Mouse (Mus musculus) monocyte, adult 2 months (primary cell): ENCODE measurements around the gene Pck2.
A peak's percentile ranks its signal among the peaks of the same experiment; 100 is the strongest.

Experiments used
- DNase-seq, 2 experiments: peaks; one replicate each; pipeline ENCODE4 v3.0.0; 2022; ENCODE audit warnings: low spot score in 2 of 2, low read depth in 1 of 2

Pck2 gene

DNA sequence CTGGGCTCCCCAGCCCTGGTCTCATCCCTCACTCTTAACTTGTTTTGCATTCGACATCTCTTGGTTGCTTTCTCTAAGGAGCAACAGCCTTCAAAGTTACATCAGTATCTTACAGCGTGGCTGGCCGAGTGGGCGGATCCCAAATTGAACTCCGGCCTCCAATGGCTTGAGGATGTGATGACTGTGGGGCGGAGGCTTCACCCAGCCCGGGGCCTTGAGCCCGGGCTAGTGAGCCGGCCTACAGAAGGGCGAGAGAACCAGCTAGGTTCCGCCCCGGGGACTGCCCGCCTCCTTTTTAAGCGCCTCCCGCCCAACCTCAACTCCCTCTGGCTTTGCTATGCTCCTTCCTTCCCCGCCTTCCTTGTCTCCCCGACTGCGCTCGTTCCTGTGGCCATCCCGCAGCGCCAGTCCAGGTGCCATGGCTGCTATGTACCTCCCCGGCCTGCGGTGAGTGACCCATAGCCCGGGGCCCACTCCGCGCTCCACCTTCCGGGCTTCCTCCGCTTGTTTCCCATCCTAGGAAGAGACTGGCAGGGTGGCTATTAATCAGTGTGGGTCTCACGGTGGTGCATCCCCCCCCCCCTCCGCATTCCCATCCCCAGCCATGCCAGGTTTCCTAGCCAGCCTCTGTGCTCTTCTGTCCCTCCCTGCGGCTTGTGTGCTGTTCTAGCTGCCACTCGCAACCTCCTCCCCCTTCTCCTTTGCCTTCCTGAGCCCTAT is at the start of gene Pck2:
Gene Pck2 (plus strand): TSS at position 200 of the 720 bp plus-strand sequence.
- peak; percentile 77 to 81 for DNase-seq

DNA sequence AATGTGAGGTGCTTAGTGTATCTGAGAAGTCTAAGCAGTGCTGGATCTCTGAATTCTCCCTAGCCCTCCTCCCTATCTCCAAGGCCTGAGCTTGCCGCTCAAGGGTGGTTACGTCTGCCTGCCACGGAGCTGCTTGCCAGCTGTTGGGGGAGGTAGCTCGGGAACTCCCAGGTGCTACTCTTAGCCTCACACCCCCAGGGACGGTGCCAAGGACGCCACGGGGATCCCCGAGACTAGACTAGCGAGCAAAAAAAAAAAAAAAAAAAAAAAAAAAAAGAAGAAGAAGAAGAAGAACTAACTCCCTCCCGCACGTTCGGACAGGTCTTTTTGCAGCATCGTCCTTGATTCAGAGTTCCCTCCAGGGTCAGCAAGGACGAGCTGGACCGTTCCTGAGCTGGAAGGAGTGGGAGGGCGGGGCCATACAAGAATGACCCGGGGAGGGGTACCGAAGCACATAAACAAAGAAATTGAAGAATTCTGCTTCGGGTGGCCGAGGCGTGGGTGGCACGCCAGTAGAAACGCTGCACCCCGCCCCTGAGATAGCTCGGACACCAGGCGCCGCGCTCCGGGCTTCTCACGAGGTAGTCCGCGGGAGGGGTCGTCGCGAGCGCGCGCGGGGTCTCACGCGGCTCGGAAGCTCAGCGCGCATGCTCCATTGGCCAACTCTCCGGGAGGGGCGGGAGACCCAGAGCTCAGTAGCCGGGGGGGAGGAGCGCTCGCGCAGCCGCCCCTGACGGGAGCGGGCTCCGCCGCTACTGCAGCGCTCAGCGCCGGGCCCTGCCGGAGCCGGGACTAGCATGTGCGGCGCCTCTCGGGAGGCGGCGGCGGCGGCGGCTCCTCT is 49.5 kb upstream of the Pck2 start, which contains the start of gene Carmil3:
Gene Carmil3 (plus strand): TSS at position 291 of the 841 bp plus-strand sequence.
- DNase-seq: no peak

DNA sequence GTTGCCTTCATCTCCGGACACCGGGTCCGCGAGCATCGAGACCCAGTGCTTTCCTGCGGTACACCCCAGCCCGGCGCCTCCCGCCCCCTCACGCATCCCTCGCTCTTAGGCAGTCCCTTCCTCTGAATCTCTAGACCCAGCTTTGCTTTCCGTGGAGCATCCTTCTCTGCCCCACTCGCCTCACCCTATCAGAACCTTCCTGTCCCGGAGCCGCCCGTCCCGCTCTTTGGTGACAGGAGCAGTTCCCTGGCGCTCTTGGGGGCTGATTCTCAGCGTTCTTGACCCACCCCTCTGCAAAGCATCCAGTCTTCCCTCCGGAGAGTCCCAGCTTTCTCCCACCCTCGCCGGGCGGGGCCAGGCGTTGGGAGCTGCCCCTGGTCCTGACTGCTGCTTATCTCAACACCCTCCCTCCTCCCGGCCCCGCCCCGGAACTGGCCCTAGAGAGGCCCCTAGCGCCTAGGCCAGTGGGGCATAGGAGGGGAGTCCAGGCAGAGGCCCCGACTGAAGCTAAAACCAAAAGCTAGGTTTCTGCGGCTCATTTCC is 48.7 kb upstream of the Pck2 start:
- DNase-seq: no peak

DNA sequence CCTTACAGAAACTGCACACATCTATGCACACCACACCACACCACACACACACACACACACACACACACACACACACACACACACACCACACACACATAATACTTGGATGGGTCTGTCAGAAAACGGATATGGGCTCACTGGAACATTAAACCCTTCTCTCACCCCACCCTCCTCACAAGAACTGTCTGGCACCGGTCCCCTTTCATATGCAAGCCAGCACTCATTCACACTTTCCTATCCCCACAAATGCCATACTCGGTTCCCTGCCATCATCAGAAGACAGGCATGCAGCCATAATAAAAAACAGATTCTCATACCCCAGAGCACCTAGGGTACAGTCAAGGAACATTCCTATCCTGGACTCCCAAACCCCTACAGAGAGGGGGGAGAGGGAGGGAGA is 48.0 kb upstream of the Pck2 start:
- DNase-seq: no peak

DNA sequence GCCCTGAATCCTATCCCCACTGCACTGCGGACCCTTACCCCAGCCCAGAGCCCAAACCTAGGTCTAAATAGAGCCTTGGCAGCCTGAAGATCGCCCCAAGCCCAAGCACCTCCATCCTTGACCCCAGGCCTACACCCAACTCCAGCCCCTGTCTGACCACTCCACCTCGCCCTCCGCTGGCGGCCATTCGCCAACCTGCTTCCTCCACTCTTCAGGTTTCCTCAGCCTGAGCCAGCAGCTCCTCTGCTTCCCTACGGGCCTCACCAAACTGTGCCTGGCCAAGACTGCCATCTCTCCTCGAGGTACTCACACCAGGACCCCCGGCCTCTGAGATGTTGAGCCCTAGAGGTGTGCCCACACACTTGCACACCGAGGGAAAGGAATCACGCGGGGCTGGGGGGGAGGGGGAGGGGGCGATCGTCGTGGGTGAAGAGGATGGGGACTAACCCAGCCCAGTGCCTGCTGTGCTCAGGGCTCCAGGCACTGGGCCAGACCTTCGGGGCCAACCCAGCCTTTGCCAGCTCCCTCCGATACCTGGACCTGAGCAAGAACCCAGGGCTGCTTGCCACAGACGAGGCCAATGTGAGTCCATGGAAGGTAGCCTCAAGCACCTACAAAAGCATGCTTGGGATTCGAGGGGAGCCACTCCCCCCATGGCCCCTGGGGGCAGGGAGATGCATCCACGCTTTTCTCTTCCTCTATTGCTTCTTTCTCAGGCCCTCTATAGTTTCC is 44.4 kb upstream of the Pck2 start:
- no peak for DNase-seq

DNA sequence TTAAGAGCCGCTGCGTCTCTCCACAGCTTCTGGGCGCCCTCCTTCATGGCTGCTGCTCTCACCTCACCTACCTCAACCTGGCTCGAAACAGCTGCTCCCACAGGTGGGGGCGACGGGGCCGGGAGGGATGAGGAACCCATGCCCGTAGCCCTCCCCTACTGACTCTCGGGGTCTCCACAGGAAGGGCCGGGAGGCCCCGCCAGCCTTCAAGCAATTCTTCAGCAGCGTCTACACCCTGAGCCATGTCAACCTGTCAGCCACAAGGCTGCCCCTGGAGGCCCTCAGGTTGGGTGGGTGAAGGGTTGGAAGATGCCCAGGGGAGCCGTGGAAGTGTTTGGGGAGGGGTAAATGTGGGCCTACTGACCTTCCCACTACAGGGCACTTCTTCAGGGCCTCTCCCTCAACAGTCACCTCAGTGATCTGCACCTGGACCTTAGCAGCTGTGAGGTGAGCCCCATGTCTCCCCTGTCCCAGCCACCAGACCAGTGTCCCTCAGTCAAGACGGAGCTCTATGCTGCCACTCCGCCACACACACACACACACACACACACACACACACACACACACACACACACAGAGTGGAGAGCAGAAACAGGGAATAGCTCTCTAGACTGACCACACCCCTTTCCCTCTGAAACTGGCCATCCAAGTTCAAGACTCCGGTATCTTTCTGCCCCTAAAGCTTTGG is 43.2 kb upstream of the Pck2 start:
- DNase-seq: no peak

DNA sequence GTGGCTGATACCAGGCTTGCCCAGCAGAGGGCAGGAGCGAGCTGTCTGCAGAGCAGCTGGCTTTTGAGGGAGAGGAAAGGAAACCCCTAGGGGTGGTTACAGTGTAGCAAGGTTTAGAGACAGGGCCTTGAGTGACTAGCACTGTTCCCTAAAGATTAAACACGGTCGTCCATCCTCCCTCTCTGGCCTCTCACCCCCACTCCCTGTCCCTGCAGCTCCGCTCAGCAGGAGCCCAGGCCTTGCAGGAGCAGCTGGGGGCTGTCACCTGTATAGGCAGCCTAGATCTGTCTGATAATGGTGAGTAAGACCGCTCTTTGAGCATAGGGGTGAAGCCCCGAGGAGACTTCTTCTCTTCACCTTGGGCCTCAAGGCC is 42.6 kb upstream of the Pck2 start:
- DNase-seq: peak; percentile 82 to 89

DNA sequence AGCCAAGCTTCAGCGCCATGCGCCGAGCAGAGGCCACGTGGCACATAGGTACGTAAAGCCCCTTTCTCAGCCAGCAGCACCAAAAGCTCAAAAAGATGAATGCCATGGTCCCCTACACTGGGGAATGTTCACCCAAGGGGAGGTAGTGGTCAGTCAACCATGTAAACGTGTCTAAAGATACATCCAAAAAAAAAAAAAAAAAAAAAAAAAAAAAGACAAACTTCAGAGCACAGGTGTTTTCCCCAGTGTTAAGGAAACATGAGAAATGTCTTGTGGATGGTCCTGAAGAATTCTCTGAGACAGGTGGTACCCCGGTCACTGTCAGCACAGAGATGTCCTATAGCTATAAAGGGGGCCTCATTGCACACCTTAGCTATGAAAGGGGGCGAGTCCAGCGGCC is 34.5 kb upstream of the Pck2 start:
- DNase-seq: no peak

DNA sequence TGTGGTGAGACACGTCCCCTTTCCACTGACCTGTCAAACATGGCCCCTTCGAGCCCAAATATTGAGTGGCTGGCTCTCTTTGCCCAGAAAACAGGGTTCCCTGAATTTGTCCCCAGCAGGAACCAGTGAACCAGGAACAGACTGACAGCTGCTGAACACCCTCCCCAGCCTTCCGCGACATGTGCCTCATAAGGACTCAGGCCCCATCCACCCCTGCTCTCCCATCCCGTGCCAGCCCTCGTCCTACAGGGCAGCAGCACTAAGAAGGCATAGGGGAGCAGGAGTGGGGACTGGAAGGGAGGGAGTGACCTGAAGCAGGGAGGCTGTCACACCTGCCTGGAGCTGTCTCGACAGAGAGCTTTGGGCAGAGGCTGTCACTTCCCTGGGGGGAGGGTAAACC is 32.3 kb upstream of the Pck2 start:
- DNase-seq: no peak

DNA sequence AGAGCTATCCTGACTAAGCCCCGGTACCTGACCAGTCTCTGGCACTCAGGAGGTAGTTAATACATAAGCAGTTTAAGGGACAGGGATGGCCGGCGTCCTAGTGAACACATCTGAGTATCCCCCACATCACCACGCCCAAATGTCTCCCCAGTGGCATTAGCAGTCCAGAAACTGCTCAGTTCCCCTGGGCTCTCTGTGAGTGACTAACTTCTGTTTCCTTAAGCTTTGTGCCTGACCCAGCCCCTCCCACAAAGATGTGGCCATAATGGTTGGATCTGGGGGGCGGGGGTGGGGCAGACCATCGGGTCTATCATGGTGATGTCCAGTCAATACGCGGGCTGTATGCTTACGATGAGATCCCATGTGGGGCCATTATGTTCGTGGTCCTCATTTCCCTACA is 30.5 kb upstream of the Pck2 start:
- no peak for DNase-seq

DNA sequence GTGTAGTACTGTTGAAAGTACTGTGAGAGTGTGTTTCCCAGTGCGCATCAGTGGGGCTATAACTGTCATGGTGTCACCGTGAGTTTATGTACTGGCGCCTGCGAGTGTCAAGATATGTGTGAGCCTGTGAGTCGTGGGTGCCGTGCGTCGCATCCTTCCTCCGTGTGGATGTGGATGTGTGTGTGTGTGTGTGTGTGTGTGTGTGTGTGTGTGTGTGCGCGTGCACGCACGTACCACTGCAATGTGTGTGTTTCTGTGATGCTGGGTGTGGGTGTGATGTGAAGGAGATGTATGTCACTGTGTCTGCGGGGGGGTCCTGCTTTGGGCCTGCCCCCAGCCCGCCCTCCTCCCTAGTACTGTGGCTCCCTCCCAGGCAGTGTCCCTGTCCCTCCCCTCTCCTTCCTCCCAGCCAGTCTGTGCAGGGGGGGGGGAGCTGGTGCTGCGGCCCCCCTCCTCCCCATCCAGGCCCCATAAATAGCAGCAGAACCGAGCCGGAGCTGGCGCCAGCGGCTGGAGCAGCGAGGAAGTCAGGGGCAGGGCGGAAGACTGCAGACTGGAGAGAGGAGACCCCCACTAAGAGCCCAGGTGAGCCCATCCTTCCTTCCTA is 29.8 kb upstream of the Pck2 start, which contains the start of gene Cpne6:
Gene Cpne6 (plus strand): TSS at position 321 of the 607 bp plus-strand sequence.
- DNase-seq: no peak

DNA sequence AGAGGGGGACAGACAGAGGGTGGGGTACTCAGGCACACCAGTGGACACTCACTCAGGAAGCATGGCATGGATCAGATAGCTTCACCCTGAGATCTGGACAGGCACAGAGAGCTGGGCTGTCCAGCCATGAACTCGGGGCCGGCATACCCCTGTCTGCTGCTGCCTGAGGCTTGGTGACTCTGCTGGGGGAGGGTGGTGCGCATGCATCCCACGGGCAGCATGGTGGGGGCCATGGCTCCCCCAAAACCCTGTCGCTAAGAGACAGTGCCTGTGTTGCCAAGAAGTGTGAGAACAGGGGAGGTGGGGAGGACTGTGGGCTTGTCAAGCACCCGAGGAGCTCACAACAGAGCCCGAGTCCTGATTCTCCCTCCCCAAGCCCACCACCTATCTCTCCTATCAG is 29.0 kb upstream of the Pck2 start:
- DNase-seq: no peak

DNA sequence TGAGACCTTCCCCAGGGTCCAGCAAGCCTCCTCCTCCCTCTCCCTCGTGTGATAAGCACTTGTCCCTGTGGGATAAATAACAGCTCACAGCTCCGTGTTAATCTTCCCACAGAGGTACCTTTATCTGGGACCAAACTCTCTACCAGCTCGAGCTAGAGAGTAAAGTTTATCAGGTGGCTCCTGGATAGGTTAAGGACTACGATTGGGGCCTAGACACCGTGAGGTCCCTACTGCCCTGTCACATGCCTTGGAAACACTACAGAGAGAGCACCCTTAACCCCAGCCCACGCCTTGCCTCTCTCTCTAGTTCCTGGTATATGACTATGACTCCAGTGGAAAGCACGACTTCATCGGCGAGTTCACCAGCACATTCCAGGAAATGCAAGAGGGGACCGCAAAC is 26.1 kb upstream of the Pck2 start:
- no peak for DNase-seq

DNA sequence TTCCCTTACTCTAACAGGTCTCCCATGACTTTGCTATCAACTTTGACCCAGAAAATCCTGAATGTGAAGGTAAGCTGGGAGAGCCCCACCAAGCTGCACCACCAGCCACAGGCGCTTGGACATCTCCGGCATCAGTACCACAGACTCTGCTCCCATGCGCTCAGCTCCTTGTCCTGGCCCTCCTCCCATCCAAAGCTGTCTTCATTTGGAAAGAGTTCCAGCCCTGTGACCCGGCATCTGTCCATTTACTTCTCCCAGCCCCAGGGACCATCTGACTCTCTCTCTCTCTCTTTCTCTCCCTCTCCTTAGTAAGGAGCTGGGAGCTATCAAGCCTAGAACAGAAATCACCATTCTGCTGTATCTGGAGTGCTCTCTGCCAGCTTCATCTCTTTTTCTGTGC is 24.2 kb upstream of the Pck2 start:
- no peak for DNase-seq

DNA sequence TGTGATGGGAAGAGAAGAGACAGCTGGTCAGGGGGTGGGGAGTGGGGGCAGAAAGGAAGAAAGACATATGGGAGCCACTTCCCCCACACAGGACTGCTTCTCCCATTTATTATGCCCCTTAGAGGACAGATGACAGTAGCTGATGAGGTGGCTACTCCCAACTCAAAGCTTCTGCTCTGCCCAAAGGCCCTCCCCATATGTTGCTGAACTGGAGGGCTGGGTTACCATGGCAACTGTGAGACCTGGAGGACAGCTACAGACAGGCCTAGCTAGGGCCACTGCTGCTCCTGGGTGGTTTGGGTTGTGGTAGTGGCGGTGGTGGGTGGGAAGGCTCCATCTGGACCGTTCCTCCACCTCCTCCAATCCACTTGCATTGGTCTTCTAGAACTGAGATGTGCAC is 21.2 kb upstream of the Pck2 start:
- no peak for DNase-seq

DNA sequence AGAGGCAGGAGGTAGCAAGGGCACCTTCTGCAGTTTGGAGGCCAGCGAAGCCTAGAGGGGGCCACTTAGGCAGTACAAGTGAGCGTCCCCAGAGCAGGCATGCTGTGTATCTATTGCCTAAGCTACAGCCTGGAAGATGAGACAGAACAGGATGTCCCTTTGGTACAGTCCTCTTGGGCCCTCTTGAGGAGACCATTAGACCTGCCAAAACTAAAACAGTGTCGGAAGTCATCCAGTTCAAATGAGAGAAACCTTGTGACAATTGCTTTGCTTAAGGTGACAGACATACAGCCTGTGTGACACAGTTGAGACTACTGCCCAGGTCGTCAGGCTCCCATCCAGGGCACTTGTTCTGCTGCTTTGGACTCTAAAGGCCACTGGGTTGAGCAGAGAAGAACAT is 20.5 kb upstream of the Pck2 start:
- DNase-seq: no peak

DNA sequence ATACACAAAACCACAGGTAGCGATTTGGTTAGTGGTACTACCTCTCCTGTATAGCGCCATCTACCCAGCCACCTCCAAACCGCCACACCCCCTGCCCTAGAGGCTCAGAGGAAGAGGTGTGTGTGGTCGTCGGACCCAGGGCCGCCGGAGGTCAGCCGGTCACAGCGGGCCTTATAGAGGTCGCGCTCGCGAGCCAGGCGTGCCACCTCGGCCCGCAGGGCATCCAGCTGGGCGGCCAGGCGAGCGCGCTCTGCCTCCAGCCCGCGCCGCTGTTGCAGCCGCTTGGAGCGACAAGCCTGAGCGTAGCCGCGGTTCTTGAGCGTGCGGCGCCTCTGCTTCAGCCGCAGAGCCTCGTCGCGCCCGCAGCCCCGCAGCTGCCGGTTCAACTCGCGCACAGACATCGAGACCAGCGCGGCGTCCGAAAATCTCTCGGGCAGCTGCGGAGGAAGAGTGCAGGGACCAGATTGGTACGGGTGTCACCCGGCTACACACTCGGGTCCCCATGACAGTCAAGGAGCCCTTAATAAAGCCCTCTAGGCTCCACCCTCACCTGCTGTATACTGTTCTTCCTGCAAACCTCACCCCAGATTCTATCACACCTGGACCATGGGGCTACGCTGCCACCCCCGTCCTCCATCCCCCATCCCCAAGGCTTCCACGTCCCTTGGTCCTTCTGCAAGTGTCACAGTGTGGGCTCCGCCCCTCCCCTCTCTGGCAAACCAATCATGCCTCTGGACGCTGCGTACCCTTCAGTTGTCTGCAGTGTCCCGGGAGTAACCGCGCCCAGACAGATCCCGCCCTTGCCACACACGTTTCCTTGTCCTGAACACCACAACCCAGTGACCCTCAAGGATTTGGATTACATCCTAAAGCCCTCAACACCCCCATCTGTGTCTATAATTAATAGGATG is 19.4 kb upstream of the Pck2 start:
- DNase-seq: no peak

DNA sequence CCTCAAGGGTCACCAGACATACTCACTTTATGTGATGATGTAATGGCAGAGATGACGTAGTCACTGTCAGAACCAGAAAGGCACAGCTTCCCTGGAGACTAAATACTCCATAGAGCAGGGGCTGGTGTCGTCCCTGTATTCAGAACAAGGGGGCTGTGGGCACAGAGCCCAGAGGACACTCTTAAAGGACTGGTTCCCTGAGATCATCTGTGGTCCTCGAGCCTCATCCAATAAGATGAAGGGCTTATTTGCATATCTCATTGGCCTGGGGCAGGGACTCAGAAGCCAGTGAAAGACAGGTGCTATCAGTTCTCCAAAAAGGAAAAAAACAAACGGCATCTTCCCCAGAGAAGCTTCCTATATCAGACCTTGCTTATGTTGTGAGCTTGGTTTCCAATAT is 16.0 kb upstream of the Pck2 start:
- no peak for DNase-seq

DNA sequence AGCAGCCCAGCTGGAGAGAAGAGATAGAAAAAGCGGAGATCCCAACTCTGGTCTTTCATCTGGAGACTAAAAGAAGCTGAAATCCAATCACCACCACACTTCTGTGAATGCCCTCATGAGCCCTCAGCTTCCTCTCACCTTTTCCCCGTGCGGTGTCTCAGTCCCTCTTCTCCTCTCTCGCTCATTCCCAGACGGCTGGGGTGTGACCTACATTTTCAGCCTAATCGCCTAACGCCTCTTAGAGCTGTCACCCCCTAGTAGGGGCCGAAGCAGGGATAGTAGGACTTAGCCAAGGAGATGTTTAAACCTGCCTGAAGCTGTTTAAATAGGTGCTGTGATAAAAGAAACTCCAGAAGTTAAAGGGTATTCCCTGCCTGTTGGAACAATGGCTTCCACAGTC is 15.3 kb upstream of the Pck2 start, which contains the start of gene Nrl:
Gene Nrl (minus strand): TSS at position 197 of the 400 bp plus-strand sequence.
- no peak for DNase-seq
